Mouse (Mus musculus): ENCODE data around the gene Glis2. TPM values are rescaled to one million over a fixed set of nuclear protein-coding genes. Genes with fewer than 3 reads are reported as not detected.

Glis2 gene
- polyA plus RNA-seq, 1 experiment from 2014 or later = 22.2 TPM

GRCm38 (mm10) chr16:4656571-4657081, 62.1 kb downstream of the Glis2 start:
- no peak overlapping the region for H3K4me2 ChIP-seq
- no peak overlapping the region for H3K27ac ChIP-seq (replicated peaks)
- H3K36me3 ChIP-seq = peaks cover 53% of the 10 kb centered on the region
- no peaks in the 10 kb centered on the region for H3K9me3 ChIP-seq
- no peak overlapping the region for H3K4me3 ChIP-seq
- H3K9ac ChIP-seq = no peak overlapping the region
- peaks cover 30% of the 10 kb centered on the region for H3K4me1 ChIP-seq (replicated peaks)
- no peak for ATAC-seq (ENCODE audit: low read depth)
- H3K27me3 ChIP-seq = no peaks in the 10 kb centered on the region
- 81% methylated on average over 9 of the region's 9 CpGs for WGBS

- 38% methylated on average over 11 of the region's 11 CpGs for WGBS
- H3K27me3 ChIP-seq = no peaks in the 10 kb centered on the region
- no peak overlapping the region for H3K4me3 ChIP-seq
- peak overlapping the region; percentile 59; the same call in 1 of the 2 replicates for H3K27ac ChIP-seq (replicated peaks)
- peaks cover 23% of the 10 kb centered on the region for H3K4me1 ChIP-seq (replicated peaks)
- H3K9me3 ChIP-seq = no peaks in the 10 kb centered on the region
- H3K36me3 ChIP-seq = peaks cover 46% of the 10 kb centered on the region
- ATAC-seq (ENCODE audit: low read depth) = peak; percentile 59; the same call in 1 of the 2 replicates
- no peak overlapping the region for H3K4me2 ChIP-seq
- 0 out of 2 replicates have a peak overlapping the region, but pooled peaks have one; percentile 41 for H3K9ac ChIP-seq
Observed at GRCm38 (mm10) chr16:4658781-4659245, 64.3 kb downstream of the Glis2 start.

- WGBS = 30% methylated on average over 2 of the region's 2 CpGs
- H3K9ac ChIP-seq = 0 out of 2 replicates have a peak overlapping the region, but pooled peaks have one; percentile 41
- 0 out of 2 replicates have a peak, but pooled peaks have one; percentile 15 for ATAC-seq (ENCODE audit: low read depth)
- H3K27me3 ChIP-seq = no peaks in the 10 kb centered on the region
- H3K4me2 ChIP-seq = no peak overlapping the region
- H3K9me3 ChIP-seq = no peaks in the 10 kb centered on the region
- H3K27ac ChIP-seq (replicated peaks) = peak overlapping the region; percentile 59; the same call in 1 of the 2 replicates
- no peak overlapping the region for H3K4me3 ChIP-seq
- H3K36me3 ChIP-seq = peaks cover 46% of the 10 kb centered on the region
- peaks cover 23% of the 10 kb centered on the region for H3K4me1 ChIP-seq (replicated peaks)
Observed at GRCm38 (mm10) chr16:4659326-4659725, 64.8 kb downstream of the Glis2 start.

- Histone ChIP-seq H3K27ac (replicated peaks) (no peak overlapping the region), H3K4me2 (no peak overlapping the region), H3K36me3 (peaks cover 43% of the 10 kb centered on the region), H3K4me3 (no peak overlapping the region), H3K27me3 (no peaks in the 10 kb centered on the region), H3K9me3 (no peaks in the 10 kb centered on the region), H3K4me1 (replicated peaks) (peaks cover 11% of the 10 kb centered on the region), H3K9ac (no peak overlapping the region)
- ATAC-seq (ENCODE audit: low read depth) = no peak
- 60% methylated on average over 2 of the region's 2 CpGs for WGBS
Observed at GRCm38 (mm10) chr16:4661605-4662004, 67.1 kb downstream of the Glis2 start.

- ATAC-seq (ENCODE audit: low read depth) = no peak
- no peak overlapping the region for H3K27ac ChIP-seq (replicated peaks)
- peaks cover 7% of the 10 kb centered on the region for H3K4me1 ChIP-seq (replicated peaks)
- no peaks in the 10 kb centered on the region for H3K9me3 ChIP-seq
- H3K4me3 ChIP-seq = no peak overlapping the region
- H3K9ac ChIP-seq = no peak overlapping the region
- peaks cover 53% of the 10 kb centered on the region for H3K36me3 ChIP-seq
- WGBS = 89% methylated on average over 2 of the region's 2 CpGs
- H3K27me3 ChIP-seq = no peaks in the 10 kb centered on the region
- H3K4me2 ChIP-seq = no peak overlapping the region
Observed at GRCm38 (mm10) chr16:4663806-4664205, 69.3 kb downstream of the Glis2 start.

- peaks cover 65% of the 10 kb centered on the region for H3K36me3 ChIP-seq
- no peak overlapping the region for H3K4me3 ChIP-seq
- no peaks in the 10 kb centered on the region for H3K27me3 ChIP-seq
- no peak for ATAC-seq (ENCODE audit: low read depth)
- WGBS = 91% methylated on average over 2 of the region's 2 CpGs
- no peak overlapping the region for H3K27ac ChIP-seq (replicated peaks)
- no peak overlapping the region for H3K4me2 ChIP-seq
- no peaks in the 10 kb centered on the region for H3K9me3 ChIP-seq
- no peaks in the 10 kb centered on the region for H3K4me1 ChIP-seq (replicated peaks)
- no peak overlapping the region for H3K9ac ChIP-seq
Observed at GRCm38 (mm10) chr16:4665726-4666125, 71.2 kb downstream of the Glis2 start.

GRCm38 (mm10) chr16:4667190-4667808, 72.8 kb downstream of the Glis2 start:
- Histone ChIP-seq H3K4me1 (replicated peaks) (no peaks in the 10 kb centered on the region), H3K36me3 (peaks cover 53% of the 10 kb centered on the region), H3K9me3 (no peaks in the 10 kb centered on the region), H3K27me3 (no peaks in the 10 kb centered on the region), H3K4me2 (no peak overlapping the region), H3K27ac (replicated peaks) (no peak overlapping the region), H3K9ac (no peak overlapping the region), H3K4me3 (no peak overlapping the region)
- ATAC-seq (ENCODE audit: low read depth) = peak; percentile 88
- WGBS = 25% methylated on average over 3 of the region's 3 CpGs

- no peaks in the 10 kb centered on the region for H3K4me1 ChIP-seq (replicated peaks)
- ATAC-seq (ENCODE audit: low read depth) = no peak
- peaks cover 61% of the 10 kb centered on the region for H3K36me3 ChIP-seq
- no peaks in the 10 kb centered on the region for H3K9me3 ChIP-seq
- H3K4me2 ChIP-seq = no peak overlapping the region
- H3K27me3 ChIP-seq = no peaks in the 10 kb centered on the region
- no peak overlapping the region for H3K9ac ChIP-seq
- 81% methylated on average over 5 of the region's 5 CpGs for whole genome bisulfite sequencing
- H3K4me3 ChIP-seq = no peak overlapping the region
- H3K27ac ChIP-seq (replicated peaks) = no peak overlapping the region
Observed at GRCm38 (mm10) chr16:4670317-4670716, 75.8 kb downstream of the Glis2 start.

- Histone ChIP-seq H3K4me1 (replicated peaks) (peaks cover 14% of the 10 kb centered on the region), H3K27ac (replicated peaks) (no peak overlapping the region), H3K9ac (no peak overlapping the region), H3K4me2 (no peak overlapping the region), H3K4me3 (no peak overlapping the region), H3K36me3 (peaks cover 56% of the 10 kb centered on the region), H3K27me3 (no peaks in the 10 kb centered on the region), H3K9me3 (no peaks in the 10 kb centered on the region)
- no peak for ATAC-seq (ENCODE audit: low read depth)
- 89% methylated on average over 4 of the region's 4 CpGs for WGBS
Observed at GRCm38 (mm10) chr16:4674091-4674490, 79.6 kb downstream of the Glis2 start.

Other genes starting within 250 kb of the Glis2 start
- gene Adcy9, start 174.2 kb upstream of the Glis2 start, polyA plus RNA-seq (2015; fragmentation: Nextera tagmentation; extraction: Ambion mirVana) = 2.8 and 2.9 TPM in 2 replicates
- 28.9 and 31.8 TPM in 2 replicates for gene Srl, start 52.9 kb upstream of the Glis2 start, polyA plus RNA-seq (2015; fragmentation: Nextera tagmentation; extraction: Ambion mirVana)
- gene Tfap4, start 34.9 kb upstream of the Glis2 start, polyA plus RNA-seq (2015; fragmentation: Nextera tagmentation; extraction: Ambion mirVana) = 10.2 TPM in 2 replicates
- 152 and 169 TPM in 2 replicates for gene Pam16, start 30.3 kb downstream of the Glis2 start, polyA plus RNA-seq (2015; fragmentation: Nextera tagmentation; extraction: Ambion mirVana)
- gene Vasn, start 45.2 kb downstream of the Glis2 start, polyA plus RNA-seq (2015; fragmentation: Nextera tagmentation; extraction: Ambion mirVana) = 6.7 TPM in 2 replicates
- gene Dnaja3, start 45.3 kb downstream of the Glis2 start, polyA plus RNA-seq (2015; fragmentation: Nextera tagmentation; extraction: Ambion mirVana) = 55.7 and 59.2 TPM in 2 replicates
- gene Coro7, start 85.1 kb downstream of the Glis2 start, polyA plus RNA-seq (2015; fragmentation: Nextera tagmentation; extraction: Ambion mirVana) = 27.9 and 33.5 TPM in 2 replicates
- gene Nmral1, start 124.6 kb downstream of the Glis2 start, polyA plus RNA-seq (2015; fragmentation: Nextera tagmentation; extraction: Ambion mirVana) = 55.5 and 57.2 TPM in 2 replicates
- 102 and 108 TPM in 2 replicates for gene Hmox2, start 131.6 kb downstream of the Glis2 start, polyA plus RNA-seq (2015; fragmentation: Nextera tagmentation; extraction: Ambion mirVana)
- gene Cdip1, start 195.6 kb downstream of the Glis2 start, polyA plus RNA-seq (2015; fragmentation: Nextera tagmentation; extraction: Ambion mirVana) = 100 and 109 TPM in 2 replicates
- 0.42 and 0.52 TPM in 2 replicates for gene 4930562C15Rik, start 240.7 kb downstream of the Glis2 start, polyA plus RNA-seq (2015; fragmentation: Nextera tagmentation; extraction: Ambion mirVana)